Mouse (Mus musculus): Measurements from ENCODE around the gene Plekho2. TPM values are rescaled to one million over a fixed set of nuclear protein-coding genes. Genes with fewer than 3 reads are reported as not detected.

Plekho2 gene
- total RNA-seq (2012; rRNA removed), result 13.9 and 16.8 TPM in 2 replicates
- 7.2 and 7.9 TPM in 2 replicates for total RNA-seq (2014; rRNA removed)
- 33.8 and 37.1 TPM in 2 replicates for polyA plus RNA-seq (2012; ENCODE audit: insufficient read length, low read depth)

- dilution Hi-C loops (cut with MboI; ENCODE audit: extremely low pct_ligation_motif_present, extremely low pct_unique_long_range_greater_than_20kb, low sequenced_read_pairs), result no loop called here
- Histone ChIP-seq H3K4me3 (replicated peaks in 1 of 3; ENCODE audit: low read depth in 2 of 3, low read length in 2 of 3, poor library complexity in 1 of 3) (peak within 1 kb of the TSS; percentile 82 to 83 (median 82)), H3K4me2 (ENCODE audit: insufficient read depth, low read depth, poor library complexity, severe bottlenecking) (peak within 1 kb of the TSS; percentile 92), H3K9ac (ENCODE audit: insufficient read depth, low read depth) (peak within 1 kb of the TSS; percentile 91), H3K27me3 (replicated peaks) (no peaks in the 10 kb centered on the region), H3K9me3 (replicated peaks; ENCODE audit: low read length) (no peaks in the 10 kb centered on the region), H3K36me3 (replicated peaks in 1 of 2; ENCODE audit: control insufficient read depth in 1 of 2, insufficient read depth in 1 of 2, low read length in 1 of 2) (peaks cover 0 to 3% of the 10 kb centered on the region in 2 experiments), H3K27ac (ENCODE audit: insufficient read depth, low read depth) (peak within 1 kb of the TSS; percentile 50), H3K79me2 (replicated peaks; ENCODE audit: control insufficient read depth, extremely low read depth, insufficient read depth, poor library complexity, severe bottlenecking) (peaks cover 41% of the 10 kb centered on the region), H3K4me1 (ENCODE audit: control insufficient read depth in 1 of 2, insufficient read depth in 2 of 2) (peaks cover 10 to 42% of the 10 kb centered on the region in 2 experiments; a peak in 3 of 4 replicates)
- peak; percentile 97 for DNase-seq (ENCODE audit: extremely low read depth)
- TF ChIP-seq MAFK (IDR thresholded peaks at IDR 0.05; ENCODE audit: insufficient replicate concordance, low read length) (no peak), BHLHE40 (IDR thresholded peaks at IDR 0.05; ENCODE audit: low read depth, low read length) (no peak), POLR2A (IDR thresholded peaks at IDR 0.05; ENCODE audit: low read depth, low read length) (peak; percentile 98), MAX (IDR thresholded peaks at IDR 0.05; ENCODE audit: low read length) (no peak), NELFE (IDR thresholded peaks at IDR 0.05; ENCODE audit: low read depth, low read length) (peak; percentile 97), TBP (conservative IDR thresholded peaks at IDR 0.05; ENCODE audit: low read depth, low read length) (peak; percentile 79), ELF1 (IDR thresholded peaks at IDR 0.05; ENCODE audit: low read depth, low read length) (peak; percentile 73), CTCF (conservative IDR thresholded peaks at IDR 0.05 in 1 of 2, IDR thresholded peaks at IDR 0.05 in 1 of 2; ENCODE audit: low read depth in 2 of 2, low read length in 2 of 2) (no peak), SIN3A (IDR thresholded peaks at IDR 0.05; ENCODE audit: low read length) (no peak; the same call in 1 of the 2 replicates), ZC3H11A (IDR thresholded peaks at IDR 0.05; ENCODE audit: low read depth, low read length) (no peak), ETS1 (conservative IDR thresholded peaks at IDR 0.05; ENCODE audit: low read depth, low read length) (peak; percentile 17; the same call in 1 of the 2 replicates), KAT2A (IDR thresholded peaks at IDR 0.05; ENCODE audit: insufficient replicate concordance, low read length) (no peak), EP300 (IDR thresholded peaks at IDR 0.05; ENCODE audit: low read length) (no peak), CHD1 (IDR thresholded peaks at IDR 0.05; ENCODE audit: low read depth, low read length) (no peak), UBTF (IDR thresholded peaks at IDR 0.05; ENCODE audit: low read depth, low read length) (0 out of 2 replicates have a peak, but pooled peaks have one; percentile 60), TCF12 (IDR thresholded peaks at IDR 0.05; ENCODE audit: low read depth, low read length) (peak; percentile 93), MAZ (IDR thresholded peaks at IDR 0.05; ENCODE audit: low read depth, low read length) (peak; percentile 96), CHD2 (IDR thresholded peaks at IDR 0.05; ENCODE audit: low read length) (peak; percentile 58; the same call in 1 of the 2 replicates), MEF2A (IDR thresholded peaks at IDR 0.05; ENCODE audit: borderline replicate concordance, low read depth, low read length) (peak; percentile 9; the same call in 1 of the 2 replicates), ZNF384 (IDR thresholded peaks at IDR 0.05; ENCODE audit: low read depth, low read length) (no peak), IRF4 (IDR thresholded peaks at IDR 0.05; ENCODE audit: low read depth, low read length) (no peak), JUN (IDR thresholded peaks at IDR 0.05; ENCODE audit: insufficient read depth, low read depth, low read length) (no peak), RCOR1 (conservative IDR thresholded peaks at IDR 0.05; ENCODE audit: low read depth, low read length) (no peak), JUND (conservative IDR thresholded peaks at IDR 0.05; ENCODE audit: low read depth, low read length) (no peak), POLR2AphosphoS2 (IDR thresholded peaks at IDR 0.05; ENCODE audit: low read depth, low read length) (peak; percentile 78), ZMIZ1 (IDR thresholded peaks at IDR 0.05; ENCODE audit: low read depth, low read length) (peak; percentile 95), HCFC1 (IDR thresholded peaks at IDR 0.05; ENCODE audit: low read depth, low read length) (peak; percentile 29; the same call in 1 of the 2 replicates), USF1 (IDR thresholded peaks at IDR 0.05; ENCODE audit: low read depth, low read length) (no peak), E2F4 (IDR thresholded peaks at IDR 0.05; ENCODE audit: insufficient replicate concordance, low read depth, low read length) (no peak), GABPA (IDR thresholded peaks at IDR 0.05; ENCODE audit: insufficient replicate concordance, low read depth, low read length) (no peak), ZKSCAN1 (IDR thresholded peaks at IDR 0.05; ENCODE audit: borderline replicate concordance, low read depth, low read length) (no peak), SMC3 (IDR thresholded peaks at IDR 0.05; ENCODE audit: low read depth, low read length) (no peak), RAD21 (IDR thresholded peaks at IDR 0.05; ENCODE audit: low read depth, low read length) (no peak), MXI1 (IDR thresholded peaks at IDR 0.05; ENCODE audit: low read depth, low read length) (peak; percentile 40), NRF1 (IDR thresholded peaks at IDR 0.05; ENCODE audit: low read depth, low read length) (peak; percentile 47; the same call in 1 of the 2 replicates), USF2 (conservative IDR thresholded peaks at IDR 0.05; ENCODE audit: low read depth, low read length) (no peak), MYC (IDR thresholded peaks at IDR 0.05; ENCODE audit: low read depth, low read length) (no peak), PAX5 (IDR thresholded peaks at IDR 0.05; ENCODE audit: low read length) (no peak)
- in situ Hi-C loops (cut with MboI; ENCODE audit: low pct_ligation_motif_present, low pct_unique_long_range_greater_than_20kb, low sequenced_read_pairs), result loop anchor here (5.0 to 10.0 kb wide), 2 partner anchors 43 to 135 kb away; no protein-coding TSS in a partner anchor
Observed at GRCm38 (mm10) chr9:65579781-65580371, at the start of gene Plekho2. Gene Plekho2, minus strand, starts transcription at chr9:65580040.
